Comparison of ENCODE assay signal across 7 mouse cellular contexts in genomic region chr16:17807192-17808009, GRCm38 (mm10). TPM values are rescaled to one million over a fixed set of nuclear protein-coding genes. Genes with fewer than 3 reads are reported as not detected.
A peak's percentile ranks its signal among the peaks of the same experiment; 100 is the strongest.
DNase-seq lines count a peak whose midpoint lies in the region; ATAC-seq and TF ChIP-seq lines count a peak whose summit lies in the region.

No protein-coding gene starts in this region.

- peak; percentile 22; the same call in 1 of the 2 replicates for ATAC-seq in embryonic facial prominence, embryonic 13.5 days (ENCODE audit: insufficient number of reproducible peaks, insufficient read depth, low FRiP score, low TSS enrichment, low read depth)
- ATAC-seq in kidney, embryonic 14.5 days (ENCODE audit: low FRiP score, low TSS enrichment), result peak; percentile 77
- peak; percentile 41 for ATAC-seq in limb, embryonic 13.5 days (ENCODE audit: low FRiP score, low read depth)
- ATAC-seq in midbrain, embryonic 15.5 days (replicated peaks), result peak; percentile 89

- peaks cover 7% of the 10 kb centered on the region for H3K4me1 ChIP-seq in bone marrow macrophage, adult 2 months (ENCODE audit: control insufficient read depth, insufficient read depth, low read length)
- peaks cover 96% of the 10 kb centered on the region for H3K4me1 ChIP-seq in embryonic facial prominence, embryonic 13.5 days
- H3K4me1 ChIP-seq in heart, embryonic 10.5 days, result peaks cover 70% of the 10 kb centered on the region
- H3K4me1 ChIP-seq in kidney, embryonic 14.5 days (ENCODE audit: control insufficient read depth, insufficient read depth, low read length), result peaks cover 51% of the 10 kb centered on the region
- peaks cover 96% of the 10 kb centered on the region for H3K4me1 ChIP-seq in limb, embryonic 13.5 days
- H3K4me1 ChIP-seq in midbrain, embryonic 15.5 days, result peaks cover 48% of the 10 kb centered on the region
- peaks cover 28% of the 10 kb centered on the region for H3K4me1 ChIP-seq in spleen, adult 2 months (ENCODE audit: control insufficient read depth, insufficient read depth, insufficient read length)

- H3K36me3 ChIP-seq in embryonic facial prominence, embryonic 13.5 days, result peaks cover 54% of the 10 kb centered on the region
- H3K36me3 ChIP-seq in heart, embryonic 10.5 days, result 0 out of 2 replicates have a peak, but pooled peaks cover 12% of the 10 kb centered on the region
- peaks cover 12% of the 10 kb centered on the region for H3K36me3 ChIP-seq in kidney, embryonic 14.5 days (ENCODE audit: control insufficient read depth, insufficient read depth, low read length)
- peaks cover 57% of the 10 kb centered on the region for H3K36me3 ChIP-seq in limb, embryonic 13.5 days
- no peaks in the 10 kb centered on the region for H3K36me3 ChIP-seq in midbrain, embryonic 15.5 days (replicated peaks)
- no peaks in the 10 kb centered on the region for H3K36me3 ChIP-seq in spleen, adult 2 months (ENCODE audit: control insufficient read depth, insufficient read depth, low read length)

- H3K4me2 ChIP-seq in embryonic facial prominence, embryonic 13.5 days, result peak overlapping the region; percentile 77
- peak overlapping the region; percentile 82 for H3K4me2 ChIP-seq in kidney, embryonic 14.5 days (replicated peaks; ENCODE audit: low read depth, low read length)
- peak overlapping the region; percentile 73 for H3K4me2 ChIP-seq in limb, embryonic 13.5 days (replicated peaks)
- H3K4me2 ChIP-seq in midbrain, embryonic 15.5 days, result peak overlapping the region; percentile 95

- no peak for TF ChIP-seq POLR2A in bone marrow macrophage, adult 2 months (IDR thresholded peaks at IDR 0.05; ENCODE audit: borderline replicate concordance, low read depth, low read length)
- TF ChIP-seq POLR2A in spleen, adult 2 months (IDR thresholded peaks at IDR 0.05; ENCODE audit: low read depth, low read length), result no peak

- H3K9me3 ChIP-seq in embryonic facial prominence, embryonic 13.5 days, result no peaks in the 10 kb centered on the region
- no peaks in the 10 kb centered on the region for H3K9me3 ChIP-seq in heart, embryonic 10.5 days
- no peaks in the 10 kb centered on the region for H3K9me3 ChIP-seq in kidney, embryonic 14.5 days (ENCODE audit: control insufficient read depth, low read length)
- H3K9me3 ChIP-seq in limb, embryonic 13.5 days, result no peaks in the 10 kb centered on the region
- no peaks in the 10 kb centered on the region for H3K9me3 ChIP-seq in midbrain, embryonic 15.5 days

- WGBS in embryonic facial prominence, embryonic 13.5 days, result 4% methylated on average over 71 of the region's 73 CpGs
- 5% methylated on average over 72 of the region's 73 CpGs for WGBS in heart, embryonic 10.5 days
- WGBS in kidney, embryonic 14.5 days, result 4% methylated on average over 60 of the region's 73 CpGs
- WGBS in limb, embryonic 13.5 days, result 2% methylated on average over 72 of the region's 73 CpGs
- 2% methylated on average over 71 of the region's 73 CpGs for WGBS in midbrain, embryonic 15.5 days
- WGBS in spleen, adult 2 months, result 5% methylated on average over 72 of the region's 73 CpGs

- peak overlapping the region; percentile 79 for H3K9ac ChIP-seq in embryonic facial prominence, embryonic 13.5 days
- peak overlapping the region; percentile 73 for H3K9ac ChIP-seq in kidney, embryonic 14.5 days (ENCODE audit: low read depth, low read length)
- peak overlapping the region; percentile 76 for H3K9ac ChIP-seq in limb, embryonic 13.5 days
- H3K9ac ChIP-seq in midbrain, embryonic 15.5 days, result peak overlapping the region; percentile 78

- peaks cover 42% of the 10 kb centered on the region for H3K27me3 ChIP-seq in embryonic facial prominence, embryonic 13.5 days
- peaks cover 62% of the 10 kb centered on the region for H3K27me3 ChIP-seq in heart, embryonic 10.5 days (ENCODE audit: insufficient read depth, poor library complexity, severe bottlenecking)
- H3K27me3 ChIP-seq in kidney, embryonic 14.5 days (ENCODE audit: control insufficient read depth, insufficient read depth, low read length), result peaks cover 39% of the 10 kb centered on the region
- peaks cover 32% of the 10 kb centered on the region for H3K27me3 ChIP-seq in limb, embryonic 13.5 days
- peaks cover 41% of the 10 kb centered on the region for H3K27me3 ChIP-seq in midbrain, embryonic 15.5 days (replicated peaks)
- H3K27me3 ChIP-seq in spleen, adult 2 months (ENCODE audit: control insufficient read depth, insufficient read depth, low read length), result peaks cover 27% of the 10 kb centered on the region

- peak overlapping the region; percentile 57 for H3K4me3 ChIP-seq in bone marrow macrophage, adult 2 months (ENCODE audit: insufficient read depth, low read length)
- peak overlapping the region; percentile 43 for H3K4me3 ChIP-seq in embryonic facial prominence, embryonic 13.5 days
- H3K4me3 ChIP-seq in heart, embryonic 10.5 days, result peak overlapping the region; percentile 63
- peak overlapping the region; percentile 42 for H3K4me3 ChIP-seq in kidney, embryonic 14.5 days (ENCODE audit: low read length)
- H3K4me3 ChIP-seq in limb, embryonic 13.5 days, result peak overlapping the region; percentile 41
- H3K4me3 ChIP-seq in midbrain, embryonic 15.5 days, result peak overlapping the region; percentile 66
- peak overlapping the region; percentile 68 for H3K4me3 ChIP-seq in spleen, adult 2 months (ENCODE audit: extremely low read depth, insufficient read depth, insufficient read length)

- H3K27ac ChIP-seq in bone marrow macrophage, adult 2 months (ENCODE audit: insufficient read depth, low read depth, low read length), result no peak overlapping the region
- H3K27ac ChIP-seq in embryonic facial prominence, embryonic 13.5 days, result peak overlapping the region; percentile 93
- peak overlapping the region; percentile 86 for H3K27ac ChIP-seq in heart, embryonic 10.5 days
- H3K27ac ChIP-seq in kidney, embryonic 14.5 days (ENCODE audit: low read depth, low read length), result no peak overlapping the region
- H3K27ac ChIP-seq in limb, embryonic 13.5 days, result peak overlapping the region; percentile 87
- peak overlapping the region; percentile 89 for H3K27ac ChIP-seq in midbrain, embryonic 15.5 days
- no peak overlapping the region for H3K27ac ChIP-seq in spleen, adult 2 months (ENCODE audit: insufficient read depth, low read length)

- peak; percentile 93 for DNase-seq in heart, embryonic 10.5 days (ENCODE audit: low spot score)
- peak; percentile 73 to 87 for DNase-seq in spleen, adult 2 months (ENCODE audit: low read depth in 1 of 2, low spot score in 2 of 2)

- TF ChIP-seq CTCF in bone marrow macrophage, adult 2 months (IDR thresholded peaks at IDR 0.05; ENCODE audit: low read depth, low read length), result no peak
- TF ChIP-seq CTCF in spleen, adult 2 months (IDR thresholded peaks at IDR 0.05; ENCODE audit: extremely low read depth, insufficient read depth, insufficient read length, insufficient replicate concordance), result no peak

RNA-seq across cellular contexts. Expression of gene Scarf2, which starts 10.3 kb away (rescaled TPM):
- polyA plus RNA-seq in bone marrow macrophage, adult 2 months (2012; ENCODE audit: insufficient read depth, insufficient read length, missing spikeins), result 0.86 and 1.7 TPM in 2 replicates
- polyA plus RNA-seq in embryonic facial prominence, embryonic 13.5 days (2015; fragmentation: Nextera tagmentation; extraction: Ambion mirVana), result 30.9 and 39.0 TPM in 2 replicates
- 7.0 and 12.9 TPM in 2 replicates for polyA plus RNA-seq in heart, embryonic 10.5 days (2016; fragmentation: Nextera tagmentation; extraction: Ambion mirVana)
- polyA plus RNA-seq in kidney, embryonic 14.5 days (2014; fragmentation: Nextera tagmentation; extraction: Ambion mirVana), result 17.2 and 19.6 TPM in 2 replicates
- polyA plus RNA-seq in limb, embryonic 13.5 days (2015; fragmentation: Nextera tagmentation; extraction: Ambion mirVana), result 28.8 and 29.4 TPM in 2 replicates
- polyA plus RNA-seq in midbrain, embryonic 15.5 days (2015; fragmentation: Nextera tagmentation; extraction: Ambion mirVana), result 1.7 and 2.6 TPM in 2 replicates
- polyA plus RNA-seq in spleen, adult 2 months (2012; rRNA removed), result 27.6 and 40.8 TPM in 2 replicates

RNA-seq across cellular contexts. Expression of gene B830017H08Rik, which starts 25.5 kb away (rescaled TPM):
- not detected in 2 replicates for polyA plus RNA-seq in bone marrow macrophage, adult 2 months (2012; ENCODE audit: insufficient read depth, insufficient read length, missing spikeins)
- 0.36 and 0.45 TPM in 2 replicates for polyA plus RNA-seq in embryonic facial prominence, embryonic 13.5 days (2015; fragmentation: Nextera tagmentation; extraction: Ambion mirVana)
- not detected in 2 replicates for polyA plus RNA-seq in heart, embryonic 10.5 days (2016; fragmentation: Nextera tagmentation; extraction: Ambion mirVana)
- polyA plus RNA-seq in kidney, embryonic 14.5 days (2014; fragmentation: Nextera tagmentation; extraction: Ambion mirVana), result not detected in 2 replicates
- polyA plus RNA-seq in limb, embryonic 13.5 days (2015; fragmentation: Nextera tagmentation; extraction: Ambion mirVana), result 0.09 and 0.36 TPM in 2 replicates
- polyA plus RNA-seq in midbrain, embryonic 15.5 days (2015; fragmentation: Nextera tagmentation; extraction: Ambion mirVana), result 3.5 and 4.9 TPM in 2 replicates
- polyA plus RNA-seq in spleen, adult 2 months (2012; rRNA removed), result not detected in 2 replicates

RNA-seq across cellular contexts. Expression of gene Car15, which starts 30.8 kb away (rescaled TPM):
- 1.3 and 1.6 TPM in 2 replicates for polyA plus RNA-seq in bone marrow macrophage, adult 2 months (2012; ENCODE audit: insufficient read depth, insufficient read length, missing spikeins)
- polyA plus RNA-seq in embryonic facial prominence, embryonic 13.5 days (2015; fragmentation: Nextera tagmentation; extraction: Ambion mirVana), result 2.2 and 3.0 TPM in 2 replicates
- 2.0 and 2.3 TPM in 2 replicates for polyA plus RNA-seq in heart, embryonic 10.5 days (2016; fragmentation: Nextera tagmentation; extraction: Ambion mirVana)
- 2.7 and 2.9 TPM in 2 replicates for polyA plus RNA-seq in kidney, embryonic 14.5 days (2014; fragmentation: Nextera tagmentation; extraction: Ambion mirVana)
- 2.7 and 3.0 TPM in 2 replicates for polyA plus RNA-seq in limb, embryonic 13.5 days (2015; fragmentation: Nextera tagmentation; extraction: Ambion mirVana)
- polyA plus RNA-seq in midbrain, embryonic 15.5 days (2015; fragmentation: Nextera tagmentation; extraction: Ambion mirVana), result 3.9 and 5.2 TPM in 2 replicates
- polyA plus RNA-seq in spleen, adult 2 months (2012; rRNA removed), result 10.0 and 11.2 TPM in 2 replicates

RNA-seq across cellular contexts. Expression of gene Klhl22, which starts 48.0 kb away (rescaled TPM):
- polyA plus RNA-seq in bone marrow macrophage, adult 2 months (2012; ENCODE audit: insufficient read depth, insufficient read length, missing spikeins), result 9.3 and 12.4 TPM in 2 replicates
- 88.8 and 97.7 TPM in 2 replicates for polyA plus RNA-seq in embryonic facial prominence, embryonic 13.5 days (2015; fragmentation: Nextera tagmentation; extraction: Ambion mirVana)
- 47.2 and 55.4 TPM in 2 replicates for polyA plus RNA-seq in heart, embryonic 10.5 days (2016; fragmentation: Nextera tagmentation; extraction: Ambion mirVana)
- 42.6 and 70.3 TPM in 2 replicates for polyA plus RNA-seq in kidney, embryonic 14.5 days (2014; fragmentation: Nextera tagmentation; extraction: Ambion mirVana)
- 92.9 and 106 TPM in 2 replicates for polyA plus RNA-seq in limb, embryonic 13.5 days (2015; fragmentation: Nextera tagmentation; extraction: Ambion mirVana)
- polyA plus RNA-seq in midbrain, embryonic 15.5 days (2015; fragmentation: Nextera tagmentation; extraction: Ambion mirVana), result 93.2 and 93.4 TPM in 2 replicates
- polyA plus RNA-seq in spleen, adult 2 months (2012; rRNA removed), result 20.0 and 25.5 TPM in 2 replicates

Comparison
In these comparisons a context has a peak if more than half of its experiments do, and no peak if none do; other contexts are left out.
1. H3K27ac ChIP-seq: peak in embryonic facial prominence, embryonic 13.5 days (single experiment), heart, embryonic 10.5 days (single experiment), limb, embryonic 13.5 days (single experiment) and midbrain, embryonic 15.5 days (single experiment); none in bone marrow macrophage, adult 2 months (single experiment), kidney, embryonic 14.5 days (single experiment) and spleen, adult 2 months (single experiment).
2. ATAC-seq: peak in every context shown above with its lines; median percentile 89 in midbrain, embryonic 15.5 days; 77 in kidney, embryonic 14.5 days; 41 in limb, embryonic 13.5 days; 22 in embryonic facial prominence, embryonic 13.5 days.
3. Peak in every context shown above with its lines, with median percentiles within 50 percentile points of each other: H3K4me3 ChIP-seq, H3K4me2 ChIP-seq and H3K9ac ChIP-seq.